Mouse (Mus musculus) small intestine, adult 2 months (tissue): ENCODE measurements around the gene Ydjc.

ENCODE experiments used
- CTCF ChIP-seq: fragments of 200-500 bp; IDR thresholded peaks from 2 replicates; pipeline ENCODE4 v1.5.1; 2012; ENCODE audit warnings: low read depth, mild to moderate bottlenecking, control low read depth, inconsistent platforms, low read length, moderate library complexity, mixed read lengths; ENCODE audit not compliant: insufficient replicate concordance, insufficient read length; ENCODE audit errors: extremely low read depth
- POLR2A ChIP-seq: fragments of 200-500 bp; IDR thresholded peaks from 2 replicates; pipeline ENCODE4 v1.6.1; 2012; ENCODE audit warnings: low read depth, mild to moderate bottlenecking, control low read depth, inconsistent platforms, low read length, moderate library complexity

DNA sequence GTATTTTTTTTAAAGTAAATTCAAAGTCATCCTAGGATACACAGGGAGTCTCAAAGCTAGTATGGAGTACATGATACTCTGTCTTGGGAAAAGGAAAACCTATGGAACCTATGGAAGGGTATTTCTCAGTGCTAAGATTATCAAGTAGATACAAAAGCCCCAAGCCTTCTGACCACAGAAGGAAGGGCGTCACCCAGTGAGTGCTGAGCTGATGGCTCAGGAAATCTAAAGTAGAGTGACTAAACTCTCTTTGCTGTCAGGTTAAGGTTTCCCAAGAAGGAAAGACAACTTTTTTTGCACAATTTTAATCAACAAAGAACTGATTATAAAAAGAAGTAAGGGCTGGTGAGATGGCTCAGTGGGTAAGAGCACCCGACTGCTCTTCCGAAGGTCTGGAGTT lies 35.3 kb downstream of the Ydjc start:
- TF ChIP-seq CTCF (no peak), POLR2A (no peak)
